Mouse (Mus musculus) liver, adult 2 months (tissue): ENCODE measurements around the gene Gm14440. TPM values are rescaled to one million over a fixed set of nuclear protein-coding genes. Genes with fewer than 3 reads are reported as not detected.
"Not testable (repeated sequence)": the region's sequence is repeated elsewhere in the genome, so short reads cannot be mapped to it uniquely, and the experiment has no call there.

ENCODE experiments used
- DNase-seq: peaks from one replicate; pipeline ENCODE4 v3.0.0-alpha.2; 2011; ENCODE audit warnings: low read depth, low spot score; ENCODE audit errors: extremely low read depth
- H3K27ac ChIP-seq: fragments of 200-500 bp; replicated peaks from 2 replicates; pipeline ENCODE4 v1.5.1; 2012; ENCODE audit warnings: low read depth, mild to moderate bottlenecking, control low read depth, inconsistent platforms, low read length; ENCODE audit not compliant: insufficient read depth
- H3K27me3 ChIP-seq: fragments of 200-500 bp; 2 replicates; pipeline ENCODE4 v1.6.1; 2012; ENCODE audit warnings: mild to moderate bottlenecking, moderate library complexity, low read length, inconsistent platforms; ENCODE audit not compliant: control insufficient read depth, insufficient read depth
- H3K36me3 ChIP-seq: fragments of 200-500 bp; 2 replicates; pipeline ENCODE4 v1.6.1; 2012; ENCODE audit warnings: low read length, inconsistent platforms; ENCODE audit not compliant: control insufficient read depth, insufficient read depth
- H3K4me1 ChIP-seq: fragments of 200-500 bp; 2 replicates; pipeline ENCODE4 v1.6.1; 2011; ENCODE audit warnings: low read length; ENCODE audit not compliant: control insufficient read depth, insufficient read depth
- H3K4me3 ChIP-seq: fragments of 200-500 bp; 2 replicates; pipeline ENCODE4 v1.5.1; 2011; ENCODE audit warnings: low read depth, mild to moderate bottlenecking, control low read depth, low read length, moderate library complexity; ENCODE audit not compliant: insufficient read depth
- H3K79me2 ChIP-seq: fragments of 200-500 bp; 2 replicates; pipeline ENCODE4 v1.6.1; 2012; ENCODE audit warnings: inconsistent platforms, mild to moderate bottlenecking, low read length, moderate library complexity; ENCODE audit not compliant: control insufficient read depth, insufficient read depth
- H3K9ac ChIP-seq: fragments of 200-500 bp; 2 replicates; pipeline ENCODE4 v1.6.1; 2012; ENCODE audit warnings: low read depth, mild to moderate bottlenecking, control low read depth, inconsistent platforms, low read length
- WGBS: fragments of 180-500 bp; shearing (Covaris S2); methylation state at CpG from one replicate; pipeline ENCODE4 v1.1.7; 2018; 5-methylcytosine and 5-hydroxymethylcytosine counted together
- polyA plus RNA-seq: library from polyadenylated mRNA; depleted of rRNA; stranded (reverse); fragments of >200 nt; gene quantifications from 2 replicates; pipeline ENCODE4 v1.2.3, GENCODE M21; 2012; rRNA removed
- total RNA-seq: library from RNA; depleted of rRNA; stranded (reverse); fragments of >200 nt; gene quantifications from 2 replicates; pipeline ENCODE4 v1.2.3, GENCODE M21; 2014; rRNA removed

Gm14440 gene
- total RNA-seq (6.2 and 11.1 TPM in 2 replicates), polyA plus RNA-seq (not detected in 2 replicates)

DNA sequence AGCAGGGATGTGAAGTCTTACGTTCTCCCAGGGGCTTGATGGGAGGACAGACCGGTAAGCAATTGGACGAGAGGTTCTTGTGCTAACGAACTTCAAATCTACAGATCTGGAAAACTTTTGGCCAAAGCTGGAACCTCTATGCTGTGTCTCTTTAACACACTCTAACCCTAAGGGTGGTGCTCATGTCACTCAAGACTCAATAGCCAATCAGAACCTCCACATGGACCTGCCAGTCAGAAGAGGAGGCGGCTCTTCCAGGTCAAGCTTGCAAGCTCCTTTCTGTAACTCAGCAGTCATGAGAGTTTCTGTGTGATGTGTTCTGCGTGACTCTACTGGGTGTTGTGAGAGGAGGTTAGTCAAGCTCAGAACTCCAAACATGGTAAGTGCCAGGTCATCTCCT, at the start of gene Gm14440:
Gm14440 (plus strand) TSS at position 301 of the 400 bp plus-strand sequence.
- H3K36me3 ChIP-seq, H3K4me1 ChIP-seq, H3K79me2 ChIP-seq, DNase-seq, H3K9ac ChIP-seq, H3K4me3 ChIP-seq, H3K27me3 ChIP-seq, H3K27ac ChIP-seq: not testable (repeated sequence)
- no CpG with 5 or more reads among the region's 6 CpGs for WGBS

Other genes with a start within 250 kb of the Gm14440 start
- 0.47 and 0.65 TPM in 2 replicates for gene Gm14393, start 207.3 kb upstream of the Gm14440 start, total RNA-seq
- gene Gm14393, start 207.3 kb upstream of the Gm14440 start, polyA plus RNA-seq = not detected in 2 replicates
- gene Gm14399, start 133.1 kb upstream of the Gm14440 start, total RNA-seq = 9.2 and 15.4 TPM in 2 replicates
- 0.29 and 0.33 TPM in 2 replicates for gene Gm14399, start 133.1 kb upstream of the Gm14440 start, polyA plus RNA-seq
- gene Gm14443, start 99.3 kb upstream of the Gm14440 start, total RNA-seq = 0.37 and 0.40 TPM in 2 replicates
- 0.09 TPM in 1 of 2 replicates, not detected in the other for gene Gm14443, start 99.3 kb upstream of the Gm14440 start, polyA plus RNA-seq
- gene Gm14391, start 68.2 kb upstream of the Gm14440 start, total RNA-seq = 11.3 and 12.4 TPM in 2 replicates
- 1.8 and 3.0 TPM in 2 replicates for gene Gm14391, start 68.2 kb upstream of the Gm14440 start, polyA plus RNA-seq
- 10.9 and 15.2 TPM in 2 replicates for gene Gm4631, start 63.1 kb downstream of the Gm14440 start, total RNA-seq
- gene Gm4631, start 63.1 kb downstream of the Gm14440 start, polyA plus RNA-seq = 0.95 and 0.98 TPM in 2 replicates
- gene Zfp968, start 97.3 kb downstream of the Gm14440 start, total RNA-seq = 4.8 and 5.3 TPM in 2 replicates
- gene Zfp968, start 97.3 kb downstream of the Gm14440 start, polyA plus RNA-seq = 0.42 and 0.48 TPM in 2 replicates
- gene Gm4724, start 160.7 kb downstream of the Gm14440 start, total RNA-seq = 7.0 and 9.8 TPM in 2 replicates
- 2.8 and 3.3 TPM in 2 replicates for gene Gm4724, start 160.7 kb downstream of the Gm14440 start, polyA plus RNA-seq
- 3.8 and 4.8 TPM in 2 replicates for gene Zfp965, start 194.9 kb downstream of the Gm14440 start, total RNA-seq
- gene Zfp965, start 194.9 kb downstream of the Gm14440 start, polyA plus RNA-seq = 0.38 and 0.49 TPM in 2 replicates